In the genomic region with DNA sequence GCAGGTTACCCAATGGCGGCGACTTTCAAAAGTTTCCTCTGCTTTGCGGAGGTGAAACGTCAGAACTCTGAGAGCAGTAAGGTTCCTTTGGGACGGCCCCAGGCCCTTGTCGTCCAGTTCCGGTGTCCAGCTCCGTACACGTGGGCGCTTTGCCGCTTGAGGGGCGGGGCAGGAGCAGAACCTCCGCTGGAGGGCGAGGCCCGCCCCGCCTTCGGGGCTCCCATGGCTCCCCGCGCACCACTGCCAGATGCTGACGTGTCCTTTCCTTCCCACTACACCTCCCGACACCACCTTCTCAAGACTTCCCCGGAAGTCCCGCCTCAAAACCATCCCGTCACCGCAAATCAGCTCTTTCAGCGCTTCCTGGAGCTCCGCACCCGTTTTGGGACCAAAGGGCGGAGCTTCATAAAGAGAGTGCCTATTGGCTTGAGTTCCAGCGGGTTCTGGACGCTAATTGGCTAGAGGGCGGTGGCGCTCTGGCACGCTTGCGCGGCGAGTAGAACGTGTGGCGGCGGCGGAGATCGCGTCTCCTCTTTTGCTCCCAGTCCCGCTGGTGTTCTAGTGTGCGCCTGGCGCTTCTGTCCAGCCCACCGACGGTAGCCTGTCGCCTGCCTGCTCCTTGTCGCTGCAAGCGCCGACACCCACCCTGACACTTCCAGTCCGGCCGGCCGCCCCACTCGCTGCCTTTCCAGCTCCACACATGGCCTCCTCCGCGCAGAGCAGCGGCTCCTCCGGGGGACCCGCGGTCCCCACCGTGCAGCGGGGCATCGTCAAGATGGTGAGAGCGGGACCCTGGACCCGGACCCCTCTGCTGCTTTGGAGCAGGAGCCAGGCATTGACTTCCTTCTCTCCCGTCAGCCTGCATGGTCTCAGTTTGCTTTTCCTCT, we compare ENCODE assay signal across 8 mouse cellular contexts. TPM values are rescaled to one million over a fixed set of nuclear protein-coding genes. Genes with fewer than 3 reads are reported as not detected.
DNase-seq lines count a peak whose midpoint lies in the region; ATAC-seq and TF ChIP-seq lines count a peak whose summit lies in the region.

No protein-coding gene starts in this region.

- DNase-seq in gastrocnemius, adult 8-10 months (ENCODE audit: low spot score in 2 of 2): peak; percentile 99 to 100
- peak; percentile 97 for DNase-seq in hindlimb bud, embryonic 11.5 days (ENCODE audit: extremely low spot score, low read depth, low spot score)
- peak; percentile 96 to 99 for DNase-seq in left cerebral cortex, adult 8-10 months (ENCODE audit: low spot score in 2 of 2)
- DNase-seq in right cerebral cortex, postnatal 10 days (ENCODE audit: low spot score in 2 of 2): peak; percentile 99 to 100
- peak; percentile 94 for DNase-seq in urinary bladder, postnatal 25 days (ENCODE audit: low spot score)

- peaks cover 1% of the 10 kb centered on the region for H3K4me1 ChIP-seq in cortical plate, adult 2 months (ENCODE audit: control insufficient read depth, insufficient read depth, low read length)
- H3K4me1 ChIP-seq in megakaryocyte, embryonic 14.5 days: peaks cover 59% of the 10 kb centered on the region

- H3K4me3 ChIP-seq in cortical plate, adult 2 months (ENCODE audit: insufficient read depth, low read length): peak overlapping the region; percentile 48
- H3K4me3 ChIP-seq in megakaryocyte, embryonic 14.5 days (replicated peaks): peak overlapping the region; percentile 99

- no peak for TF ChIP-seq CTCF in cortical plate, adult 2 months (IDR thresholded peaks at IDR 0.05; ENCODE audit: extremely low read depth, insufficient read depth, low read length)

- TF ChIP-seq POLR2A in cortical plate, adult 2 months (IDR thresholded peaks at IDR 0.05; ENCODE audit: extremely low read depth, insufficient read depth, low read length): peak; percentile 91

- H3K27ac ChIP-seq in cortical plate, adult 2 months (ENCODE audit: insufficient read depth, low read length): no peak overlapping the region

- H3K9me3 ChIP-seq in megakaryocyte, embryonic 14.5 days: no peaks in the 10 kb centered on the region

- H3K27me3 ChIP-seq in megakaryocyte, embryonic 14.5 days (replicated peaks): no peaks in the 10 kb centered on the region

- peak; percentile 94 for ATAC-seq in activated CD4-positive, CD25-positive, alpha-beta regulatory T cell, adult 4 months

- H3K36me3 ChIP-seq in megakaryocyte, embryonic 14.5 days (replicated peaks; ENCODE audit: low read length): peaks cover 18% of the 10 kb centered on the region

RNA-seq across cellular contexts. Expression of gene Snd1, which starts 5.2 kb away (rescaled TPM):
- polyA plus RNA-seq in activated CD4-positive, CD25-positive, alpha-beta regulatory T cell, adult 4 months (2017; shearing (Covaris generic)): 10 to 100 TPM; 48.2 to 54.6 TPM
- 62.1 and 73.1 TPM in 2 replicates for polyA plus RNA-seq in cortical plate, adult 2 months (2012; rRNA removed)
- total RNA-seq in gastrocnemius, adult 8-10 months (2022): 10 to 100 TPM; 42.6 to 54.4 (median 50.1) TPM
- 10 to 100 TPM; 81.9 to 93.2 (median 88.8) TPM for total RNA-seq in left cerebral cortex, adult 8-10 months (2022)
- polyA plus RNA-seq in megakaryocyte, embryonic 14.5 days (2012; ENCODE audit: insufficient read depth, low replicate concordance): 57.6 and 60.4 TPM in 2 replicates

RNA-seq across cellular contexts. Expression of gene Pax4, which starts 31.0 kb away (rescaled TPM):
- polyA plus RNA-seq in activated CD4-positive, CD25-positive, alpha-beta regulatory T cell, adult 4 months (2017; shearing (Covaris generic)): not detected
- polyA plus RNA-seq in cortical plate, adult 2 months (2012; rRNA removed): 0.10 TPM in 1 of 2 replicates, not detected in the other
- total RNA-seq in gastrocnemius, adult 8-10 months (2022): not detected
- not detected for total RNA-seq in left cerebral cortex, adult 8-10 months (2022)
- not detected in 2 replicates for polyA plus RNA-seq in megakaryocyte, embryonic 14.5 days (2012; ENCODE audit: insufficient read depth, low replicate concordance)

RNA-seq across cellular contexts. Expression of gene Gcc1, which starts 51.9 kb away (rescaled TPM):
- polyA plus RNA-seq in activated CD4-positive, CD25-positive, alpha-beta regulatory T cell, adult 4 months (2017; shearing (Covaris generic)): 1 to 10 TPM; 5.9 to 8.0 TPM
- polyA plus RNA-seq in cortical plate, adult 2 months (2012; rRNA removed): 9.5 and 9.7 TPM in 2 replicates
- 1 to 10 TPM; 6.1 to 9.0 (median 6.5) TPM for total RNA-seq in gastrocnemius, adult 8-10 months (2022)
- 10 to 100 TPM; 15.7 to 22.2 (median 19.9) TPM for total RNA-seq in left cerebral cortex, adult 8-10 months (2022)
- polyA plus RNA-seq in megakaryocyte, embryonic 14.5 days (2012; ENCODE audit: insufficient read depth, low replicate concordance): 4.3 and 4.4 TPM in 2 replicates

RNA-seq across cellular contexts. Expression of gene Fscn3, which starts 52.5 kb away (rescaled TPM):
- polyA plus RNA-seq in activated CD4-positive, CD25-positive, alpha-beta regulatory T cell, adult 4 months (2017; shearing (Covaris generic)): not detected
- polyA plus RNA-seq in cortical plate, adult 2 months (2012; rRNA removed): not detected in 2 replicates
- total RNA-seq in gastrocnemius, adult 8-10 months (2022): not detected
- not detected for total RNA-seq in left cerebral cortex, adult 8-10 months (2022)
- not detected in 2 replicates for polyA plus RNA-seq in megakaryocyte, embryonic 14.5 days (2012; ENCODE audit: insufficient read depth, low replicate concordance)

RNA-seq across cellular contexts. Expression of gene Arf5, which starts 56.7 kb away (rescaled TPM):
- polyA plus RNA-seq in activated CD4-positive, CD25-positive, alpha-beta regulatory T cell, adult 4 months (2017; shearing (Covaris generic)): 10 to 100 TPM; 57.7 to 57.8 TPM
- 414 and 415 TPM in 2 replicates for polyA plus RNA-seq in cortical plate, adult 2 months (2012; rRNA removed)
- 10 to 100 TPM; 73.1 to 79.0 (median 74.8) TPM for total RNA-seq in gastrocnemius, adult 8-10 months (2022)
- total RNA-seq in left cerebral cortex, adult 8-10 months (2022): 100 to 1,000 TPM; 230 to 256 (median 247) TPM
- polyA plus RNA-seq in megakaryocyte, embryonic 14.5 days (2012; ENCODE audit: insufficient read depth, low replicate concordance): 1,048 and 3,100 TPM in 2 replicates
